Mouse (Mus musculus) cerebellum, adult 2 months (tissue): Measurements from ENCODE around the gene Plekhg6. TPM values are rescaled to one million over a fixed set of nuclear protein-coding genes. Genes with fewer than 3 reads are reported as not detected.

Experiments
- DNase-seq, 2 experiments: peaks; one replicate each; pipeline ENCODE4 v3.0.0; 2021
- H3K27ac ChIP-seq: fragments of 200-500 bp; 2 replicates; pipeline ENCODE4 v1.5.1; 2012; ENCODE audit warnings: low read length, control low read depth, inconsistent platforms; ENCODE audit not compliant: insufficient read depth
- H3K27me3 ChIP-seq: fragments of 200-500 bp; 2 replicates; pipeline ENCODE4 v1.6.1; 2012; ENCODE audit warnings: inconsistent platforms, mild to moderate bottlenecking, low read length, moderate library complexity; ENCODE audit not compliant: control insufficient read depth, insufficient read depth
- H3K4me1 ChIP-seq: fragments of 200-500 bp; 2 replicates; pipeline ENCODE4 v1.6.1; 2011; ENCODE audit warnings: low read length; ENCODE audit not compliant: control insufficient read depth, insufficient read depth
- H3K4me3 ChIP-seq: fragments of 200-500 bp; replicated peaks from 2 replicates; pipeline ENCODE3; 2011; ENCODE audit warnings: mild to moderate bottlenecking, low read depth, low read length, control low read depth; ENCODE audit not compliant: insufficient read depth
- CTCF ChIP-seq: fragments of 200-500 bp; IDR thresholded peaks from 2 replicates; pipeline ENCODE4 v1.5.1; 2011; ENCODE audit warnings: low read depth, mild to moderate bottlenecking, control low read depth, low read length, moderate library complexity, borderline replicate concordance; ENCODE audit not compliant: insufficient read depth
- POLR2A ChIP-seq: fragments of 200-500 bp; IDR thresholded peaks from 2 replicates; pipeline ENCODE4 v1.6.1; 2011; ENCODE audit warnings: low read length, control low read depth, borderline replicate concordance; ENCODE audit not compliant: insufficient read depth
- WGBS: fragments of 180-500 bp; shearing (Covaris S2); methylation state at CpG from one replicate; pipeline ENCODE4 v1.1.7; 2018; 5-methylcytosine and 5-hydroxymethylcytosine counted together
- polyA plus RNA-seq: library from polyadenylated mRNA; depleted of rRNA; stranded (reverse); fragments of >200 nt; gene quantifications from 2 replicates; pipeline ENCODE4 v1.2.3, GENCODE M21; 2012; rRNA removed

Gene Plekhg6
- polyA plus RNA-seq, 1 experiment = 0.10 TPM

DNA sequence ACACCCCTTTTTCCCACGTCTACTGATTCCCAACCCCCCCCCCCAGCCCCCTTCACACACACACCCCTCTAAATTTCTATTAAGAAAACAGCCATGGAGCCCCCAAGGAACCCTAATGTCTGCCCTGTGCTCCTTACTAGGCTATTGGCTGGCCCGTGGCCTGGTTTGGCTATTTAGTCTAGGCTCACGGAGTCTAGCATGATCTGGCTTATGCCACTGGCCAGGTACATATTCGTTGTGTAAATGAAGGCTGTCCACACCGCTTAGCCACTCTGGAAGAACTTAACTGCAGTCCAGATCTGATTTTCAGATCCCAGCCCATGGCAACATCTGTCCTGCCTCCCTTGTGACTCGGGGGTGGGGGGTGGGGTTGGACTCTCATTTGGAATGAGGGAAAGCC, 65.8 kb downstream of the Plekhg6 start:
- Histone ChIP-seq H3K4me1 (peaks cover 4% of the 10 kb centered on the region; the same call in 1 of the 2 replicates), H3K4me3 (no peak overlapping the region), H3K27me3 (no peaks in the 10 kb centered on the region), H3K27ac (no peak overlapping the region)
- WGBS = 74% methylated on average over 6 of the region's 6 CpGs
- no peak for DNase-seq
- no peak for TF ChIP-seq POLR2A

DNA sequence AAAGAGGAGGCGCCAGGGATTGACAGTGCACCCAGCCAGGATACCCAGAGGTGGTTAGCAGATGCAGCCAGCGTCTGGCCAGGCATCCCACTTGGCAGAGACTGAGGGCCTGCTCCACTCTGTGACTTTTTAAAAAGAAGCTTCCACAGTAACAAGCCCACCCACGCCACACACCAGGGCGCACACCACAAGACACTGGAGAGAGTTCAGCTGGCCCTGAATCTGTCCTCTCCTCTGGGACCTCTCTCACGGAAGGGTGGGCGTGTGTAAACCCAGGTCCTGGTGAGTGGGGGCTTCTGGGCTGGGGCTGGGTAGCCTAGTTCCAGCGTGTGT, 66.4 kb downstream of the Plekhg6 start:
- Histone ChIP-seq H3K4me1 (peaks cover 6% of the 10 kb centered on the region; the same call in 1 of the 2 replicates), H3K4me3 (peak overlapping the region; percentile 39), H3K27ac (no peak overlapping the region), H3K27me3 (no peaks in the 10 kb centered on the region)
- WGBS = 51% methylated on average over 7 of the region's 7 CpGs
- no peak for TF ChIP-seq POLR2A
- TF ChIP-seq CTCF = no peak
- DNase-seq = no peak

DNA sequence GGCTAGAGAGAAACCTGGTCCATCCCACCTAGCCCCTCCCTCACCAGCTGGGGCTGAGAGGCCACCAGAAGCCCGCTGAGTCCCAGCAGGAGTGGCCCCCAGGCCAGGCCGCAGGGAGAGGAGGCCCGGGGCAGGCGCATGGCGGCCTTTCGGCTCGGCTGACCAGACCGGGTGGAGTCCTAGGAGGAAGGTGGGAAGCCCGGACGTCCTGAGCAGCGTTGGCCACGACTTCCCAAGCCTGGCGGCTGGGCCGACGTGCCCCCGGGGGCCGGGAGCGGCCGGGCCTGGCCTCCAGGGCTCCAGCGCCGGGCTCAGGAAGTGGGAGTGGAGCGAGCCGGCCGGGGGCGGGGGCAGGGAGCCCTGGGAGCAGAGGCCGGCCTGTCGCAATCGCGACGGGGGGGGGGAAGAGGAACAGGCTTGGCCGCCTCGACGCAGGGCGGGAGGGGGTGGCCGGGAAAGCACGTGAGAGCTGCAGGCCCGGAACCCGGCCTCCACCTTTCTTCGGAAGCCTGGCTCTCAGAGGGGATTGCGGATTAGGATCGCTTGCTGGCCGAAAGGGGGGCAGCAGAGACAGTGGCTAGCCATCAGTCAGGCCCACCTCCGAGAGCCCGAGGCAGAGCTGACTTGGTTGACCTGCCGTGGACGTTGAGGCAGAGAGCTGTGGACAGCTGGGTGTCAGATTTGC, 66.9 kb downstream of the Plekhg6 start, which contains the start of gene Ltbr:
Gene Ltbr (minus strand): TSS at position 340 of the 685 bp plus-strand sequence.
- H3K4me3 ChIP-seq = peak within 1 kb of the TSS; percentile 39
- TF ChIP-seq POLR2A = no peak
- TF ChIP-seq CTCF = no peak
- peak; percentile 45 to 46 for DNase-seq
- no peaks in the 10 kb centered on the region for H3K27me3 ChIP-seq
- H3K4me1 ChIP-seq = peaks cover 8% of the 10 kb centered on the region; the same call in 1 of the 2 replicates
- no peak within 1 kb of the TSS for H3K27ac ChIP-seq
- WGBS = 5% methylated on average over 44 of the region's 46 CpGs

Other genes with a start within 250 kb of the Plekhg6 start
- gene Nop2, start 248.9 kb downstream of the Plekhg6 start, polyA plus RNA-seq = 24.5 and 24.9 TPM in 2 replicates
- gene Iffo1, start 235.6 kb downstream of the Plekhg6 start, polyA plus RNA-seq = 95.4 and 96.0 TPM in 2 replicates
- 5,061 and 5,782 TPM in 2 replicates for gene Gapdh, start 214.3 kb downstream of the Plekhg6 start, polyA plus RNA-seq
- 80.8 and 85.4 TPM in 2 replicates for gene Ncapd2, start 189.1 kb downstream of the Plekhg6 start, polyA plus RNA-seq
- 61.6 and 70.4 TPM in 2 replicates for gene Mrpl51, start 189.0 kb downstream of the Plekhg6 start, polyA plus RNA-seq
- 556 and 718 TPM in 2 replicates for gene Vamp1, start 165.2 kb downstream of the Plekhg6 start, polyA plus RNA-seq
- gene Tapbpl, start 148.9 kb downstream of the Plekhg6 start, polyA plus RNA-seq = 6.3 TPM in 2 replicates
- 0.13 TPM in 1 of 2 replicates, not detected in the other for gene Cd27, start 143.8 kb downstream of the Plekhg6 start, polyA plus RNA-seq
- gene Tuba3a, start 94.8 kb downstream of the Plekhg6 start, polyA plus RNA-seq = not detected in 2 replicates
- gene Ltbr, start 66.9 kb downstream of the Plekhg6 start, polyA plus RNA-seq = 12.1 and 12.5 TPM in 2 replicates
- 0.67 and 0.74 TPM in 2 replicates for gene Scnn1a, start 60.1 kb downstream of the Plekhg6 start, polyA plus RNA-seq
- gene Tnfrsf1a, start 31.4 kb downstream of the Plekhg6 start, polyA plus RNA-seq = 11.4 and 11.8 TPM in 2 replicates
- 91.2 and 96.9 TPM in 2 replicates for gene Cd9, start 114.0 kb upstream of the Plekhg6 start, polyA plus RNA-seq
- gene Vwf, start 166.0 kb upstream of the Plekhg6 start, polyA plus RNA-seq = 15.0 and 20.2 TPM in 2 replicates